Mouse (Mus musculus) lung, adult 18-20 months (tissue): Measurements from ENCODE around the gene Slc1a5.

ENCODE experiments used
- DNase-seq, 2 experiments: peaks; one replicate each; pipeline ENCODE4 v3.0.0; 2022; ENCODE audit warnings: mixed read lengths in 2 of 2

The Slc1a5 gene

GRCm38 (mm10) chr7:16847507-16847906 lies 66.4 kb downstream of the Slc1a5 start:
- DNase-seq = no peak
